Mouse (Mus musculus): ENCODE measurements around the gene Gatad2a.

The Gatad2a gene

GRCm38 (mm10) chr8:69995776-69996588 is at the start of gene Gatad2a:
Gene Gatad2a (minus strand): TSS chr8:69996384.
- CTCF ChIA-PET: no interaction called here

- CTCF ChIA-PET: no interaction called here
Measured at GRCm38 (mm10) chr8:70043996-70044395, 47.8 kb upstream of the Gatad2a start.

GRCm38 (mm10) chr8:70042583-70043455 is 46.6 kb upstream of the Gatad2a start, which contains the start of the genes Mau2 and Sugp1:
Gene Mau2 (minus strand): TSS chr8:70042734.
Gene Sugp1 (plus strand): TSS chr8:70042813.
- CTCF ChIA-PET: no interaction called here

- CTCF ChIA-PET: interaction anchor here (0.5 to 1.0 kb wide), 2 partner anchors 70 to 137 kb away, joined by 3 to 8 read pairs; no protein-coding TSS in a partner anchor
Measured at GRCm38 (mm10) chr8:70041885-70042546, 45.8 kb upstream of the Gatad2a start.

- CTCF ChIA-PET: no interaction called here
Measured at GRCm38 (mm10) chr8:70037994-70038393, 41.8 kb upstream of the Gatad2a start.

- CTCF ChIA-PET: no interaction called here
Measured at GRCm38 (mm10) chr8:70030255-70030654, 34.1 kb upstream of the Gatad2a start.

GRCm38 (mm10) chr8:70026151-70026550 is 30.0 kb upstream of the Gatad2a start:
- CTCF ChIA-PET: interaction anchor here (0.6 kb wide), 1 partner anchor 208 kb away, joined by 3 read pairs; no protein-coding TSS in a partner anchor

- CTCF ChIA-PET: no interaction called here
Measured at GRCm38 (mm10) chr8:70023596-70023995, 27.4 kb upstream of the Gatad2a start.

GRCm38 (mm10) chr8:70015017-70015416 is 18.8 kb upstream of the Gatad2a start:
- CTCF ChIA-PET: no interaction called here

GRCm38 (mm10) chr8:70012763-70013162 is 16.6 kb upstream of the Gatad2a start:
- CTCF ChIA-PET: no interaction called here

- CTCF ChIA-PET: no interaction called here
Measured at GRCm38 (mm10) chr8:70012350-70012749, 16.2 kb upstream of the Gatad2a start.

- CTCF ChIA-PET: interaction anchor here (1.0 kb wide), 1 partner anchor 78 kb away, joined by 3 read pairs; no protein-coding TSS in a partner anchor
Measured at GRCm38 (mm10) chr8:70010796-70011195, 14.6 kb upstream of the Gatad2a start.

GRCm38 (mm10) chr8:70005178-70005577 is 9.0 kb upstream of the Gatad2a start:
- CTCF ChIA-PET: interaction anchor here (0.7 kb wide), 2 partner anchors 8 to 14 kb away, joined by 4 to 7 read pairs; no protein-coding TSS in a partner anchor

GRCm38 (mm10) chr8:70004345-70004744 is 8.2 kb upstream of the Gatad2a start:
- CTCF ChIA-PET: no interaction called here

- CTCF ChIA-PET: interaction anchor here (0.6 kb wide), 4 partner anchors 28 to 705 kb away, joined by 3 to 5 read pairs (median 4); no protein-coding TSS in a partner anchor
Measured at GRCm38 (mm10) chr8:70003204-70003657, 7.0 kb upstream of the Gatad2a start.

- CTCF ChIA-PET: interaction anchor here (0.7 kb wide), 1 partner anchor 49 kb away, joined by 8 read pairs; no protein-coding TSS in a partner anchor
Measured at GRCm38 (mm10) chr8:70001892-70002191, 5.7 kb upstream of the Gatad2a start.

- CTCF ChIA-PET: no interaction called here
Measured at GRCm38 (mm10) chr8:70001176-70001891, 5.2 kb upstream of the Gatad2a start.

- CTCF ChIA-PET: no interaction called here
Measured at GRCm38 (mm10) chr8:70000226-70000625, 4.0 kb upstream of the Gatad2a start.

GRCm38 (mm10) chr8:69999236-69999635 is 3.1 kb upstream of the Gatad2a start:
- CTCF ChIA-PET: no interaction called here

GRCm38 (mm10) chr8:69998706-69999105 is 2.5 kb upstream of the Gatad2a start:
- CTCF ChIA-PET: no interaction called here
